Mouse (Mus musculus): ENCODE measurements around the gene 1600002K03Rik. TPM values are rescaled to one million over a fixed set of nuclear protein-coding genes. Genes with fewer than 3 reads are reported as not detected.

Gene 1600002K03Rik
- polyA plus RNA-seq, 1 experiment from 2014 or later = 8.3 TPM

DNA sequence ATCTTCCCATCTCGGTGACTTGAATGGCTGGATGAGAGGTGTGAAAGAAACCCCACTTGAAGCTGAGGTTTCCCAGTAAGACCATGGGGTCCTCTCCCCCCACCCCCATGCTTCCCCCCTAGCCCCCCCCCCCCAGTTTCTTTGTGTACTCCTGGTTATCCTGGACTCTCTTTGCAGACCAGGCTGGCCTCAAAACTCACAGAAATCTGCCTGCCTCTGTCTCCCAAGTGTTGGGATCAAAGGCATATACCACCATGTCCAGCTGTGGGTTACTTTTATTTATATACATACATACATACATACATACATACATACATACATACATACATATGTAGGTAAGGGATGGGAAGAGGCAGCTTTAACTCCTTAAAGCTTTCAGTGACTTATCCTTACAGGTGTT, 3.7 kb upstream of the 1600002K03Rik start:
- 38% methylated on average over 1 of the region's 1 CpGs for WGBS
- Histone ChIP-seq H3K4me1 (ENCODE audit: insufficient read depth) (peaks cover 23% of the 10 kb centered on the region), H3K36me3 (ENCODE audit: insufficient read depth) (peaks cover 35% of the 10 kb centered on the region), H3K27ac (ENCODE audit: low read depth) (no peak overlapping the region), H3K4me3 (ENCODE audit: low read depth, low read length) (peak overlapping the region; percentile 71), H3K27me3 (ENCODE audit: insufficient read depth, low read length) (no peaks in the 10 kb centered on the region), H3K4me2 (peak overlapping the region; percentile 85), H3K9ac (peak overlapping the region; percentile 93), H3K9me3 (ENCODE audit: low read depth, low read length) (no peaks in the 10 kb centered on the region)
- no peak for TF ChIP-seq CTCF (IDR thresholded peaks at IDR 0.05; ENCODE audit: low read depth)
- DNase-seq (no peak), ATAC-seq (ENCODE audit: insufficient read depth) (no peak)

DNA sequence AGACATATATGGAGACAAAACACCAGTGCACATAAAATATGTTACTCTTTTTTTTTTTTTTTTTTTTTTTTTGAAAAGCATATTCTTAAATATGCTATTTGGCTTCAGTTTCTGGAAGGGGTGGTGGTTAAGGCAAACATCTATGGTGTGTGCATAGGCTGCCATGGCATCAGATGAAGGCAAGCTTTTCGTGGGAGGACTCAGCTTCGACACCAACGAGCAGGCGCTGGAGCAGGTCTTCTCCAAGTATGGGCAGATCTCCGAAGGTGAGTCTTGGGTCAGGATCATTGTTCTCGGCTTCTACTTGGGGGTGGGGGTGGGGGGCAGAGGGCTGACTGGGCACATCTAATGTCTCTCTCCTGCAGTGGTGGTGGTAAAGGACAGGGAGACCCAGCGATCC, 3.1 kb upstream of the 1600002K03Rik start:
- ATAC-seq (ENCODE audit: insufficient read depth) (no peak), DNase-seq (no peak)
- Histone ChIP-seq H3K4me1 (ENCODE audit: insufficient read depth) (peaks cover 19% of the 10 kb centered on the region), H3K9me3 (ENCODE audit: low read depth, low read length) (no peaks in the 10 kb centered on the region), H3K27me3 (ENCODE audit: insufficient read depth, low read length) (no peaks in the 10 kb centered on the region), H3K36me3 (ENCODE audit: insufficient read depth) (peaks cover 35% of the 10 kb centered on the region), H3K27ac (ENCODE audit: low read depth) (no peak overlapping the region), H3K9ac (no peak overlapping the region), H3K4me3 (ENCODE audit: low read depth, low read length) (no peak overlapping the region), H3K4me2 (peak overlapping the region; percentile 85)
- TF ChIP-seq CTCF (IDR thresholded peaks at IDR 0.05; ENCODE audit: low read depth) = no peak
- 90% methylated on average over 7 of the region's 7 CpGs for WGBS

DNA sequence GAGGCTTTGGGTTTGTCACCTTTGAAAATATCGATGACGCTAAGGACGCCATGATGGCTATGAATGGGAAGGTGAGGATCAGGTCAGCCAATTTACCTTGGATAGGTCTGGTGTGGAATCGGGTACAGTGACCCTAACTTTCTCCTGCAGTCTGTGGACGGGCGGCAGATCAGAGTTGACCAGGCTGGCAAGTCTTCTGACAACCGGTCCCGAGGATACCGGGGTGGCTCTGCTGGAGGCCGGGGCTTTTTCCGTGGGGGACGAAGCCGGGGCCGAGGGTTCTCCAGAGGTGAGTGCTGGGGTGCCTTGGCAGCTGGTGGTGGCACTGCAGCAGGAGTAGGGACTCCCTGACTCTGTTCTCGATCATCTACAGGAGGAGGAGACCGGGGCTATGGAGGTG, 2.7 kb upstream of the 1600002K03Rik start:
- Histone ChIP-seq H3K4me3 (ENCODE audit: low read depth, low read length) (no peak overlapping the region), H3K4me1 (ENCODE audit: insufficient read depth) (peaks cover 19% of the 10 kb centered on the region), H3K9ac (no peak overlapping the region), H3K36me3 (ENCODE audit: insufficient read depth) (peaks cover 35% of the 10 kb centered on the region), H3K27me3 (ENCODE audit: insufficient read depth, low read length) (no peaks in the 10 kb centered on the region), H3K27ac (ENCODE audit: low read depth) (no peak overlapping the region), H3K4me2 (no peak overlapping the region), H3K9me3 (ENCODE audit: low read depth, low read length) (no peaks in the 10 kb centered on the region)
- TF ChIP-seq CTCF (IDR thresholded peaks at IDR 0.05; ENCODE audit: low read depth) = no peak
- DNase-seq (no peak), ATAC-seq (ENCODE audit: insufficient read depth) (no peak)
- 94% methylated on average over 16 of the region's 16 CpGs for WGBS

DNA sequence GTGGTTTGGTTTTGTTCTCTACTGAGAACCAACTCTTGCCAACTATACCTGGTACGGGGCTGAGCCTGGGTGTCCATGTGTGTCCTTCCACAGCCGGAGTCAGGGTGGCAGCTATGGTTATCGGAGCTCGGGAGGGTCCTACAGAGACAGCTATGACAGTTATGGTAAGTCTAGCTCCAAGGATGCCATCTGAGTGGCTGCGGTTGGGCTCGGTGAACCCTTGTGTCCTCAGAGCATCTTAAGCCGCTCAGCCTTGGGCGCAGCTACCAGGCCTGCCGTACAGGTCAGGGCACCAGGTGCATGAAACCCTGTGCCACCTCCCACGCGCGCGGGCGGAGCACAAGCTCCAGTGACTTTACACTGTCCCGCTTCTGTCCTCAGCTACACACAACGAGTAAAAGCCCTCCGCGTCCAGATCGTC, 2.1 kb upstream of the 1600002K03Rik start:
- 93% methylated on average over 19 of the region's 19 CpGs for WGBS
- Histone ChIP-seq H3K9me3 (ENCODE audit: low read depth, low read length) (no peaks in the 10 kb centered on the region), H3K9ac (no peak overlapping the region), H3K27me3 (ENCODE audit: insufficient read depth, low read length) (no peaks in the 10 kb centered on the region), H3K4me1 (ENCODE audit: insufficient read depth) (peaks cover 14% of the 10 kb centered on the region), H3K4me2 (no peak overlapping the region), H3K4me3 (ENCODE audit: low read depth, low read length) (no peak overlapping the region), H3K27ac (ENCODE audit: low read depth) (no peak overlapping the region), H3K36me3 (ENCODE audit: insufficient read depth) (peaks cover 35% of the 10 kb centered on the region)
- TF ChIP-seq CTCF (IDR thresholded peaks at IDR 0.05; ENCODE audit: low read depth) = no peak
- ATAC-seq (ENCODE audit: insufficient read depth) = no peak
- no peak for DNase-seq

DNA sequence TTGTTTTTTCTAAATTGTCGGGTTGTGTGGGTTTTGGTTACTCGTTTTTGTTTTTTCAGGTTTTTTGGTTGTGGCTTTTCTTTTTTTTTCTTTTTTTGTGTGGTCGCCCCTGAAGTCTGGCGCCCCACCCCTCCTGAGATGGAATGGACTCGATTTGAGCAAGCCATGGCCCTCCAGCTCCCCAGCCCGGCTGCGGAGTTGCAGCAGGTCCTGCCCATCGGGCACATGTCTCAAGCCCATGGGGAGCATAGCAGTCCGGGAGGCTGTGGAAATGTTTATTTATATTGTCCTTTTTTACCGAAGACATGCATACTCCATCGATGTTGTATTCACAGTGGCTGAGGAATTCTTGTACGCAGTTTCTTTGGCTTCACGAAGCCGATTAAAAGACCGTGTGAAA, 1.5 kb upstream of the 1600002K03Rik start:
- Histone ChIP-seq H3K4me1 (ENCODE audit: insufficient read depth) (peaks cover 10% of the 10 kb centered on the region; the same call in 1 of the 2 replicates), H3K9ac (no peak overlapping the region)
- WGBS = 77% methylated on average over 15 of the region's 15 CpGs

DNA sequence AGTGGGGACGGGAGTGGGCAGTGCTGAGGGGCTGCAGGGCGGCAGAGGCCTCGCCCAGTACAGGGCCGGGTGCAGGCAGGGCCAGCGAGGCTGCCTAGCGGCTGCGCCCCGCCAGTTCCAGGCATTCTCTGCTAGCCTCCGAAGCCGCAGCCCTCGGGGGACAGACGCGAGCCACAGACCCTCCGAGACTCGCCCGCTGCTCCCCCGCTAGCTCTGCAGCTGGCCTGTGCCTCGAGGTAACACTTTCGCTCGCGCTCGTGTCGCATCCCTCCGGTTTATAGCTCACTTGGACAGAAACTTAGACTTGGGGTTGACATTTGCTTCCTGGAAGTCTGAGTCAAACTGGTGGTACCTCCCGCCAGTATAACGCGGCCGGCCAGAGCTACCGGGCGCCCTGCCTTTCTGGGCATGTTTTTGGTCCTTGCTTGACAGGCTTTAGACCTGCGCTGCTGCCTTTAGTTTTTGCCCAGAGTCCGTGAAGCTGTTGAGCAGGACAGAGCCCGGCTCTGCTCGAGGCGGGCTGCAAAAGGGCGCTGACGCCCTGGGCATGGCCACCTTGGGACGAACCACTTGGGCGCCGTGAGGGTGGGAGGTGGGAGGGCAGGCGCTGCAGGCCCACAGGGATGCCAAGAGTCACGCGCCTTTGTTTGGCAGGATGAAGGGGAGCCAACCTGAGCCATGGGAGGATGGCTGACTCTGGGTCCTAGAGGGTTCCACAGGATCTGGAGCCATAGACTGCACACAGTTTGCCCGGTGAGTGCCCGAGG, 801 bp upstream of the 1600002K03Rik start:
- Histone ChIP-seq H3K27me3 (ENCODE audit: insufficient read depth, low read length) (no peaks in the 10 kb centered on the region), H3K9ac (peak overlapping the region; percentile 62; the same call in 1 of the 2 replicates), H3K9me3 (ENCODE audit: low read depth, low read length) (no peaks in the 10 kb centered on the region), H3K4me1 (ENCODE audit: insufficient read depth) (peaks cover 6% of the 10 kb centered on the region; the same call in 1 of the 2 replicates), H3K4me3 (ENCODE audit: low read depth, low read length) (peak overlapping the region; percentile 50), H3K27ac (ENCODE audit: low read depth) (peak overlapping the region; percentile 84), H3K36me3 (ENCODE audit: insufficient read depth) (peaks cover 35% of the 10 kb centered on the region), H3K4me2 (peak overlapping the region; percentile 67)
- no peak for TF ChIP-seq CTCF (IDR thresholded peaks at IDR 0.05; ENCODE audit: low read depth)
- ATAC-seq (ENCODE audit: insufficient read depth) = no peak
- 85% methylated on average over 45 of the region's 45 CpGs for WGBS
- DNase-seq = no peak

More for the DNA sequence above, 1.5 kb upstream of the 1600002K03Rik start:
- Histone ChIP-seq H3K4me3 (ENCODE audit: low read depth, low read length) (no peak overlapping the region), H3K27me3 (ENCODE audit: insufficient read depth, low read length) (no peaks in the 10 kb centered on the region), H3K4me2 (no peak overlapping the region), H3K36me3 (ENCODE audit: insufficient read depth) (peaks cover 35% of the 10 kb centered on the region), H3K27ac (ENCODE audit: low read depth) (no peak overlapping the region), H3K9me3 (ENCODE audit: low read depth, low read length) (no peaks in the 10 kb centered on the region)
- no peak for TF ChIP-seq CTCF (IDR thresholded peaks at IDR 0.05; ENCODE audit: low read depth)
- DNase-seq = no peak
- no peak for ATAC-seq (ENCODE audit: insufficient read depth)

DNA sequence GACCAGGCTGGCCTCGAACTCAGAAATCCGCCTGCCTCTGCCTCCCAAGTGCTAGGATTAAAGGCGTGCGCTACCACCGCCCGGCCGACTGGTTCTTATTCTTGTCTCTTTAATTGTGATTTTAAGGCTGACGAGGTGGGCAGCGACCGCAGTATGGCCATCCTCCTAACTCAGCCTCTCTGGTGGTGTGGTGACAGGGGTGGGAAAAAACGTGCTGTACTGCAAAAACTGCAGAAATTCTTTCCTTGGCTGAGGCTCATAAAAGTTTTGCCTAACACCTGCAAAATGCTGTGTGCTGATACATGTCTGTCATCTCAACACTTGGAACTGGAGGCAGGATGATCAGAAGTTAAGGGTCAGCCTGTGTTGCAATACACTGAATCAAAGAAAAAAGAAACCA, 614 bp downstream of the 1600002K03Rik start:
- Histone ChIP-seq H3K9ac (peak overlapping the region; percentile 62), H3K27me3 (ENCODE audit: insufficient read depth, low read length) (no peaks in the 10 kb centered on the region), H3K4me3 (ENCODE audit: low read depth, low read length) (peak overlapping the region; percentile 50), H3K36me3 (ENCODE audit: insufficient read depth) (peaks cover 35% of the 10 kb centered on the region), H3K4me1 (ENCODE audit: insufficient read depth) (peaks cover 5% of the 10 kb centered on the region; the same call in 1 of the 2 replicates), H3K4me2 (peak overlapping the region; percentile 67), H3K27ac (ENCODE audit: low read depth) (no peak overlapping the region), H3K9me3 (ENCODE audit: low read depth, low read length) (no peaks in the 10 kb centered on the region)
- whole genome bisulfite sequencing = 12% methylated on average over 10 of the region's 11 CpGs
- TF ChIP-seq CTCF (IDR thresholded peaks at IDR 0.05; ENCODE audit: low read depth) = no peak
- no peak for ATAC-seq (ENCODE audit: insufficient read depth)
- no peak for DNase-seq

All from lung, embryonic 14.5 days (tissue).